Mouse (Mus musculus): ENCODE measurements around the gene Zzef1.
A peak's percentile ranks its signal among the peaks of the same experiment; 100 is the strongest.

- TF ChIP-seq GATA1 (IDR thresholded peaks at IDR 0.05; ENCODE audit: borderline replicate concordance, low read length) (peak; percentile 100), FLI1 (IDR thresholded peaks at IDR 0.05; ENCODE audit: low read length) (peak; percentile 99)
These were observed 159.4 kb downstream of the Zzef1 start for GRCm38 (mm10) chr11:72955339-72955974.
